Comparison of ENCODE assay signal across 9 mouse cellular contexts in genomic region chr3:151749737-151750136, GRCm38 (mm10). TPM values are rescaled to one million over a fixed set of nuclear protein-coding genes. Genes with fewer than 3 reads are reported as not detected.
DNase-seq lines count a peak whose midpoint lies in the region; ATAC-seq lines count a peak whose summit lies in the region.
"Had no signal": no experiment of that assay in that cellular context is flagged by ENCODE, and none has a peak within 500 bp of the region (broad histone marks: within the 10 kb centered on the region; RNA-seq: fewer than 3 reads in every experiment).

Gene Ifi44 (minus strand): TSS chr3:151749960.

- WGBS in kidney, embryonic 16.5 days: 51% methylated on average over 7 of the region's 7 CpGs

- H3K27ac ChIP-seq in kidney, embryonic 16.5 days (ENCODE audit: low read length): no peak within 1 kb of the TSS
- H3K27ac ChIP-seq: liver, embryonic 14.5 days had no signal

- peak; percentile 39 for DNase-seq in adrenal gland, postnatal 14 days
- no peak for DNase-seq in adrenal gland, adult 8-10 months
- peak; percentile 8 for DNase-seq in ovary, postnatal 36 days (ENCODE audit: low spot score)
- DNase-seq in ovary, postnatal 10 days (ENCODE audit: low spot score): no peak
- DNase-seq in naive thymus-derived CD4-positive, alpha-beta T cell, adult 2 months (ENCODE audit: low read depth): peak; percentile 21
- DNase-seq in gastrocnemius, postnatal 25 days: no peak
- DNase-seq in urinary bladder, adult 18-20 months (ENCODE audit: low spot score in 2 of 2): no peak

- H3K9ac ChIP-seq in kidney, embryonic 16.5 days (replicated peaks; ENCODE audit: low read length): no peak within 1 kb of the TSS
- H3K9ac ChIP-seq: liver, embryonic 14.5 days had no signal

- H3K4me2 ChIP-seq in kidney, embryonic 16.5 days (replicated peaks; ENCODE audit: low read depth, low read length): peak within 1 kb of the TSS; percentile 24; the same call in 1 of the 2 replicates

- no peaks in the 10 kb centered on the region for H3K36me3 ChIP-seq in kidney, embryonic 16.5 days (ENCODE audit: insufficient read depth, low read length)

- no peaks in the 10 kb centered on the region for H3K9me3 ChIP-seq in kidney, embryonic 16.5 days (ENCODE audit: low read length)

- H3K27me3 ChIP-seq in kidney, embryonic 16.5 days (ENCODE audit: insufficient read depth, low read length): no peaks in the 10 kb centered on the region

- no peak for ATAC-seq in kidney, embryonic 16.5 days (ENCODE audit: low FRiP score, low TSS enrichment)

- no peak within 1 kb of the TSS for H3K4me3 ChIP-seq in kidney, embryonic 16.5 days (ENCODE audit: low read length)

- no peaks in the 10 kb centered on the region for H3K4me1 ChIP-seq in kidney, embryonic 16.5 days (ENCODE audit: insufficient read depth, low read length)

RNA-seq across cellular contexts. Expression of gene Ifi44, which starts in this region (rescaled TPM):
- 2.0 and 2.7 TPM in 2 replicates for total RNA-seq in adrenal gland, postnatal 14 days (2021)
- total RNA-seq in adrenal gland, adult 8-10 months (2022): 1 to 10 TPM; 4.8 to 9.1 (median 6.8) TPM
- polyA plus RNA-seq in kidney, embryonic 16.5 days (2015; fragmentation: Nextera tagmentation; extraction: Ambion mirVana): 2.6 and 3.3 TPM in 2 replicates
- not detected for total RNA-seq in gastrocnemius, postnatal 25 days (2021)

Comparison
In these comparisons a context has a peak if more than half of its experiments do, and no peak if none do; other contexts are left out.
1. DNase-seq: peak in adrenal gland, postnatal 14 days (single experiment), ovary, postnatal 36 days (single experiment) and naive thymus-derived CD4-positive, alpha-beta T cell, adult 2 months (single experiment); none in adrenal gland, adult 8-10 months (single experiment), ovary, postnatal 10 days (single experiment), gastrocnemius, postnatal 25 days (single experiment) and urinary bladder, adult 18-20 months (0 of 2).